Mouse (Mus musculus): Measurements from ENCODE around the gene Ggnbp2. TPM values are rescaled to one million over a fixed set of nuclear protein-coding genes. Genes with fewer than 3 reads are reported as not detected.

Gene Ggnbp2
- polyA plus RNA-seq (2012; rRNA removed) = 128 and 130 TPM in 2 replicates

DNA sequence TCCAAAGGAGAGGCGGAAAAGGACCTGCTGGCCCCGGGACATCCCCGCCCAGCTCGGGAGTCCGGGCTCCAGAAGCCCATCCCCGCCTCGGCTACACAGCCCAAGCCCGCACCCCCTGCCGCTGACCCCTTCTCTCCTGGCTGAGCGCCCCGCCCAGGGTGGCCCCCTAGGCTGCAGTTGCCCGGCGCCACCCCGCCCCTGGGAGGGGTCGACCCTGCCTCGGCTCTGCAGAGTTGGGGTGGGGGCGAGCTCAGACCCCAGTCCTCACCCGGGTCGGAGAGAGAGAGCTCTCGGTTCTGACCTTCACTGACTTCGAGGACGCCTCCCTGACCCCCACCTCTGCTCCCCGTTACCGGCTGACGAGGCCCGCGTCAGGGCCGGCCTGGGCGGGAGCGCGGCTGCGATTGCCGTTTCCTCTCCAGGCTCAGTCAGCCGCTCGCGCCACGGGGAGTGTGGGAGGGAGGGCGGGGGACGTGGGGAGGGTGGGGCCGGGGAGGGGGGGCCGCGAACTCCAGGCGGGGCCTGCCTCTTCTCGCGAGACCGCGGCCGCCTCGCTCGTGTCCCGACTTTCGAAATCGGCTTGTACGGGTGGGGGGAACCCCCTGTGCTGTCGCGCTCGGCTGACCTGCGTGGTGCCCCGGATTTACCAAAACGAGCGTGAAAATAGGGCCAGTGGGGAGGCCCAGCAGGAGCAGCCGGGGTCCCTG is at the start of gene Ggnbp2:
Ggnbp2 (minus strand) TSS at position 481 of the 707 bp plus-strand sequence.

DNA sequence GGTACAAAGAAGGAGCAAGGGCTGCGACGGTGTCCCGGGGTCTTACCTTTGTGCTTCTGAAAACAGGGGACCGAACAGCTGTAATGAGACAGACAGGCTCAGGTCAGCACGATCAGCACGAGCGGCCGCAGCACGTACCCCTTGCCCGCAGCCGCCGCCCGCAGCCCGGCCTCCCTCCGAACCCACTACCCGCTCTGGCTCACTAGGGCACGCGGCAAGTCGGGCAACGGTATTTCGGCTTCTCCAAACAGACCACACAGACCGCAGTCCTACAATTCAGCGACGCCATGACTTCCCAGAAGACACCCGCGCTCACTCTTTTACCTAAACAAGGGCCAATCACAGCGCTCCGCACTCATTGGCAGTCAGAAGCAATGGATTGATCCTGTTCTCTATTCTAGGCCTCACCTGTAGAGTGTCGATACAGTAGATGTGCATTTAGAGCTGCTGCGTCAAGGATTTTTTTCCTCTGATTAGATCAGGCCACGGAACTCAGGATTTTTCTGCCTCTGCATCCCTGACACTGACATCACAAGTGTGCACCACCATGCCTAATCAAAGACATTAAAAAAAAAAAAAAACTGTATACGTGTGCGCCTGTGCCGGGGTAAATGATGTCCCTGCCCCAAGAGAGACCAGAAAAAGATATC is 45.6 kb upstream of the Ggnbp2 start, which contains the start of gene Znhit3:
Znhit3 (minus strand) TSS at position 314 of the 650 bp plus-strand sequence.

DNA sequence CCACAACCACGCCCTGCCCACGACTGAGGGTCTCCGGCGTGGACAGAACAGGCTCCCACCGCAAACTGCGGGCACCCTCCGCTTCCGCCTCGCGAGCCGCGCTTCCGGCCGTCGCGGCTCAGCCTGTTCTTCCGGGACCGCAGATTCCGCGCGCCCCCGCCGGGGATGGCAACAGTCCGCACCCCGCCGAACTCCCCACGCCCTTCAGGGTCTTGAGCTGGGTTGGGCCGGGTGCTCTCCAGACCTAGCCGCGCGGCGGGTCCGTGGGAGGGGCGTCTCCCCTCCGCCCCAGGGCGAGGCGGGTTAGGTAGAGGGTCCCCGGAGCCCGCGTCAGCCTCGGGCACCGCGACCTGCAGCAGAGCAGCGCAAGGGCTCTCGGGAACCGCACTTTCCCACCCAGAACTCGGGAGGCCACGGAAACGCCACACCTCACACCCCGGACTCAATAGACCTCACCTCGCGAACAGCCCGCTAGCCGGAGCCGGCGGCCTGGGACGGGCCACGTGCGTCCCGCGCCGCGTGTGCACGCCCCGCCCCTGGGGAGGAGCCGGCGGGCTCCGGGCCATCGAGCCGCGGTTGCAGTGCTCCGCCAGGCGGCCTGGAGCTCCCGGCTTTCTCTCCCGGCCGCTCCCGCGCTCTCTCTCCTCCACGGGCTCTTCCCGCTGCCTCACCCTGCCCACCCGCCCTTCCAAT is 9.3 kb upstream of the Ggnbp2 start, which contains the start of the genes Myo19 and Pigw:
Myo19 (plus strand) TSS at position 377 of the 693 bp plus-strand sequence.
Pigw (minus strand) TSS at position 514 of the 693 bp plus-strand sequence.

DNA sequence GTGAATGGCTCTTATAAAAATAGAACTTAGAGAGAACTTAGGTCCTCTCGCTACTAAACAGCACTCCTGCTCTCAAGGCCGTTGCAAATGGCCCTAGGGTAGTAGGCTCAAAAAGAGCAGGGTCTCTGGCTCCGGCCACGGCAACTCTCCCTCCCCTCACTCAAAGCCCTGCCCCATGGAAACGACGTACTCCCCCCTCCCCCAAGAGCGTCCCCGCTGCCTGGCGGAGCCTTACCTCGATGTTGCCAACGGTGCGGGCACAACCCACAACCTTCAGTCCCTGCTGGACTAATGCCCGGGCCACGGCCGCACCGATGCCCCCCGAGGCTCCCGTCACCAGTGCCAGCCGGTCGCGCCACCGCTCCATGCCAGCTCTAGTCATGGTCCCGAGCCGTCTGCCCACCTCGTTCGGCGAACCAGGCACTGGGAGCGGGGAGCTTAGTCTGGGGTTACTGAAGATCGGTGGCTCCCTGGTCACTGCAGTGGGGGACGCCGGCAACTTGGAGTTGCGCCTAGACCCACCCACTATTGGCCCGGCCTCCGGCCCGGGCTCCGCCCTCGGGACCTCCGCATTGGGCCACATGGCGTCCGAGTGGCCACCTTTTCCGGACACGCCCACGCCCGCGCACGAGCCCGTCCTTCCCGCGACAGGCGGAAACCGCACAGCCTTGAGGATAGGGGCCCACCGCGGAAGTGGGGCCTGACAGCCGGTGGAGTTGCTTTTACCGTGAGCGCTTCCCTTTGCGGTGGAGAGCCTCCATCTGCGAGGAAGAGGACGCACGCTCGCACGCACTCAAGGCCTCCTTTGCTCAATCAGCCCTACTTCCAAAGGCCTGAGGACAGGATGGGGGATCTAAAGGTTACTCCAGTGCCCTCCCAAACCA is 41.9 kb downstream of the Ggnbp2 start, which contains the start of gene Dhrs11:
Dhrs11 (minus strand) TSS at position 479 of the 884 bp plus-strand sequence.

DNA sequence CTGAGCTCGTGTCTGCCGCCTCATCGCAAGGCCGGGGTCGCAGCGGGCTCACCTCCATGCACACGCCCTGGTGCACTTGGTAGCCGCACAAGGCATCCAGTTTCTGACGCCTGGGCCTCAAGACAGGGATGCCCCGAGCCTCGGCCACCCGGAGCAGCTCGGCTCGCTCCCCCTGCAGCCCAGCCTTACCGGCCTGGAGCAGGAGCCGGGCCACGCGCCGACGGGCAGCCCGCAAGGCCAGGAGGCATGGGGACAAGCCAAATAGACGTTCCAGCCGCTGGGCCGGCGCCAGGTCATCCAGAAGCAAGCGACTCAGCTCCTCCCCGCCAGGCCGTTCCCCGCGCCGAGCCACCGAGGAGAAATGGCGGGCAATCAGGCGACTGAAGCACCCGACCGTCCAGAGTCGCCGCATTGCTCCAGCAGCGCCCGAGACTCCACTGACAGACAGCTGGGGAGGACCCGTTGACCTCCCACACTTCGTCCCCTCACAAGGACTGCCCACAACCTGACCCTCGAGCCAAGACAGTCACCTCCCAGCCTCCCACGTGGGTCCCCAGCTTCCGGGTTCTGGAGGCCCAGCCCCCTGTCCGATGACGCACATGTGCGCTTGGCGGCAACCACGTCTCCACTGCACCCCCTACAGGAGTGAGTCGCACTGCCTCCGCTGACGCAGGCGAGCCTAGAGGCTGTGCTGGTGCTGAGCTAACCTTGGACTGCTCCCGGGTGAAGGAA is 51.5 kb downstream of the Ggnbp2 start, which contains the start of gene Mrm1:
Mrm1 (minus strand) TSS at position 555 of the 732 bp plus-strand sequence.

Other genes starting within 250 kb of the Ggnbp2 start
- gene Mrm1, start 51.3 kb downstream of the Ggnbp2 start, polyA plus RNA-seq (2012; rRNA removed) = 11.3 and 20.3 TPM in 2 replicates
- 8.3 and 13.1 TPM in 2 replicates for gene Dhrs11, start 41.8 kb downstream of the Ggnbp2 start, polyA plus RNA-seq (2012; rRNA removed)
- gene Myo19, start 9.3 kb upstream of the Ggnbp2 start, polyA plus RNA-seq (2012; rRNA removed) = 22.3 and 24.0 TPM in 2 replicates
- 5.7 TPM in 2 replicates for gene Pigw, start 9.5 kb upstream of the Ggnbp2 start, polyA plus RNA-seq (2012; rRNA removed)
- 37.7 and 39.7 TPM in 2 replicates for gene Znhit3, start 45.5 kb upstream of the Ggnbp2 start, polyA plus RNA-seq (2012; rRNA removed)
- gene Car4, start 87.0 kb upstream of the Ggnbp2 start, polyA plus RNA-seq (2012; rRNA removed) = 1.7 and 1.9 TPM in 2 replicates

Data from central nervous system, embryonic 14 days (tissue).